In genomic region chr14:74877287-74877686, GRCm38 (mm10) we compare ENCODE assay signal across 15 mouse cellular contexts.
DNase-seq lines count a peak whose midpoint lies in the region; ATAC-seq and TF ChIP-seq lines count a peak whose summit lies in the region.
"Had no signal": no experiment of that assay in that cellular context is flagged by ENCODE, and none has a peak within 500 bp of the region (broad histone marks: within the 10 kb centered on the region; RNA-seq: fewer than 3 reads in every experiment).

No protein-coding gene starts in this region.

- no peaks in the 10 kb centered on the region for H3K27me3 ChIP-seq in hindbrain, embryonic 16.5 days (replicated peaks; ENCODE audit: control insufficient read depth, insufficient read depth, low read length)
- H3K27me3 ChIP-seq in hindbrain, postnatal 0 days (ENCODE audit: insufficient read depth, low read length): no peaks in the 10 kb centered on the region
- H3K27me3 ChIP-seq in lung, postnatal 0 days (replicated peaks; ENCODE audit: insufficient read depth, low read length): no peaks in the 10 kb centered on the region
- no peaks in the 10 kb centered on the region for H3K27me3 ChIP-seq in liver, embryonic 12.5 days (replicated peaks)
- H3K27me3 ChIP-seq: liver, embryonic 13.5 days had no signal

- H3K4me1 ChIP-seq in hindbrain, embryonic 16.5 days (ENCODE audit: control insufficient read depth, insufficient read depth, low read depth, low read length): peaks cover 4% of the 10 kb centered on the region
- H3K4me1 ChIP-seq in hindbrain, postnatal 0 days (ENCODE audit: insufficient read depth, low read length): peaks cover 8% of the 10 kb centered on the region; the same call in 1 of the 2 replicates
- H3K4me1 ChIP-seq in ES-E14 (ENCODE audit: control insufficient read depth in 2 of 2, insufficient read depth in 2 of 2, low read length in 2 of 2, poor library complexity in 1 of 2): peaks cover 3 to 6% of the 10 kb centered on the region in 2 experiments; a peak in 3 of 4 replicates
- peaks cover 3% of the 10 kb centered on the region; the same call in 1 of the 2 replicates for H3K4me1 ChIP-seq in lung, postnatal 0 days (ENCODE audit: insufficient read depth, low read depth, low read length)
- H3K4me1 ChIP-seq in liver, embryonic 12.5 days: peaks cover 15% of the 10 kb centered on the region
- H3K4me1 ChIP-seq: midbrain, embryonic 10.5 days had no signal

- 0 out of 2 replicates have a peak, but pooled peaks have one; percentile 17 for ATAC-seq in frontal cortex, adult (ENCODE audit: low TSS enrichment)
- 0 out of 2 replicates have a peak, but pooled peaks have one; percentile 34 for ATAC-seq in hindbrain, embryonic 16.5 days
- no peak for ATAC-seq in hindbrain, postnatal 0 days
- peak; percentile 79 for ATAC-seq in lung, postnatal 0 days
- no peak for ATAC-seq in liver, embryonic 12.5 days
- ATAC-seq: forebrain, postnatal 0 days had no signal

- no peak overlapping the region for H3K9ac ChIP-seq in hindbrain, embryonic 16.5 days (ENCODE audit: low read depth, low read length)
- no peak overlapping the region for H3K9ac ChIP-seq in hindbrain, postnatal 0 days (replicated peaks; ENCODE audit: low read length)
- H3K9ac ChIP-seq in ES-E14 (ENCODE audit: insufficient read depth, low read depth, low read length, poor library complexity, severe bottlenecking): peak overlapping the region; percentile 43; the same call in 1 of the 2 replicates
- H3K9ac ChIP-seq in lung, postnatal 0 days (replicated peaks; ENCODE audit: low read depth): no peak overlapping the region
- H3K9ac ChIP-seq in liver, embryonic 12.5 days: no peak overlapping the region
- H3K9ac ChIP-seq: forebrain, postnatal 0 days; liver, embryonic 13.5 days had no signal

- no peak overlapping the region for H3K4me2 ChIP-seq in hindbrain, embryonic 16.5 days (ENCODE audit: low read length)
- no peak overlapping the region for H3K4me2 ChIP-seq in hindbrain, postnatal 0 days (ENCODE audit: low read depth, low read length)
- H3K4me2 ChIP-seq in lung, postnatal 0 days (replicated peaks; ENCODE audit: low read depth, low read length): no peak overlapping the region
- no peak overlapping the region for H3K4me2 ChIP-seq in liver, embryonic 12.5 days
- H3K4me2 ChIP-seq: liver, embryonic 13.5 days had no signal

- H3K36me3 ChIP-seq in hindbrain, embryonic 16.5 days (ENCODE audit: control insufficient read depth, insufficient read depth, low read length): no peaks in the 10 kb centered on the region
- H3K36me3 ChIP-seq in hindbrain, postnatal 0 days (ENCODE audit: insufficient read depth, low read length): no peaks in the 10 kb centered on the region
- H3K36me3 ChIP-seq in ES-E14 (ENCODE audit: control insufficient read depth, insufficient read depth, low read length, poor library complexity, severe bottlenecking): no peaks in the 10 kb centered on the region
- H3K36me3 ChIP-seq in lung, postnatal 0 days (ENCODE audit: insufficient read depth, low read length): no peaks in the 10 kb centered on the region
- H3K36me3 ChIP-seq in liver, embryonic 12.5 days: no peaks in the 10 kb centered on the region
- H3K36me3 ChIP-seq: liver, embryonic 13.5 days; midbrain, embryonic 10.5 days had no signal

- H3K4me3 ChIP-seq in hindbrain, embryonic 16.5 days (ENCODE audit: low read length): no peak overlapping the region
- no peak overlapping the region for H3K4me3 ChIP-seq in hindbrain, postnatal 0 days (ENCODE audit: low read length)
- no peak overlapping the region for H3K4me3 ChIP-seq in ES-E14 (ENCODE audit: insufficient read depth in 1 of 2, low read depth in 1 of 2, low read length in 2 of 2, poor library complexity in 1 of 2, severe bottlenecking in 1 of 2)
- H3K4me3 ChIP-seq in lung, postnatal 0 days (ENCODE audit: low read depth, low read length): no peak overlapping the region
- H3K4me3 ChIP-seq in liver, embryonic 12.5 days: no peak overlapping the region
- H3K4me3 ChIP-seq: left cerebral cortex, adult 2 months; liver, embryonic 13.5 days; midbrain, embryonic 10.5 days had no signal

- 41% methylated on average over 5 of the region's 5 CpGs for WGBS in hindbrain, embryonic 16.5 days
- WGBS in hindbrain, postnatal 0 days: 33% methylated on average over 5 of the region's 5 CpGs
- 39% methylated on average over 5 of the region's 5 CpGs for WGBS in lung, postnatal 0 days
- WGBS in liver, embryonic 12.5 days (ENCODE audit: insufficient replicate concordance): 76% methylated on average over 5 of the region's 5 CpGs

- no peak for DNase-seq in frontal cortex, postnatal 10 days (ENCODE audit: low spot score in 2 of 2)
- DNase-seq in hindbrain, postnatal 0 days (ENCODE audit: low spot score): no peak
- no peak for DNase-seq in ES-E14 (ENCODE audit: low read depth, low spot score)
- DNase-seq in lung, postnatal 0 days (ENCODE audit: low spot score): peak; percentile 51
- DNase-seq in adrenal gland, adult 8-10 months: no peak
- DNase-seq: cerebellum, postnatal 14 days; forebrain, postnatal 0 days; liver, embryonic 13.5 days; right cerebral cortex, adult 18-20 months; thymus, adult 2 months had no signal

- no peak overlapping the region for H3K27ac ChIP-seq in hindbrain, embryonic 16.5 days (ENCODE audit: low read depth, low read length)
- no peak overlapping the region for H3K27ac ChIP-seq in hindbrain, postnatal 0 days
- H3K27ac ChIP-seq in ES-E14 (ENCODE audit: insufficient read depth, low read depth, low read length, poor library complexity, severe bottlenecking): no peak overlapping the region
- peak overlapping the region; percentile 29; the same call in 1 of the 2 replicates for H3K27ac ChIP-seq in lung, postnatal 0 days (ENCODE audit: low read length)
- no peak overlapping the region for H3K27ac ChIP-seq in liver, embryonic 12.5 days
- H3K27ac ChIP-seq: left cerebral cortex, adult 2 months; liver, embryonic 13.5 days; midbrain, embryonic 10.5 days had no signal

- in situ Hi-C loops in ES-E14 (cut with MboI; ENCODE audit: low sequenced_read_pairs in 2 of 2, unreplicated experiment in 2 of 2): no loop called here

- no peak for TF ChIP-seq CTCF in hindbrain, postnatal 0 days (IDR thresholded peaks at IDR 0.05; ENCODE audit: low read depth)
- no peak for TF ChIP-seq CTCF in lung, postnatal 0 days (IDR thresholded peaks at IDR 0.05)

- peak; percentile 68; the same call in 1 of the 2 replicates for TF ChIP-seq EP300 in lung, postnatal 0 days (IDR thresholded peaks at IDR 0.05)

- no peaks in the 10 kb centered on the region for H3K9me3 ChIP-seq in hindbrain, embryonic 16.5 days (ENCODE audit: control insufficient read depth, low read length)
- no peaks in the 10 kb centered on the region for H3K9me3 ChIP-seq in hindbrain, postnatal 0 days (ENCODE audit: low read length)
- no peaks in the 10 kb centered on the region for H3K9me3 ChIP-seq in ES-E14 (ENCODE audit: control insufficient read depth, insufficient read depth, low read depth, low read length)
- H3K9me3 ChIP-seq in lung, postnatal 0 days (ENCODE audit: low read length): no peaks in the 10 kb centered on the region
- H3K9me3 ChIP-seq in liver, embryonic 12.5 days (replicated peaks): no peaks in the 10 kb centered on the region
- H3K9me3 ChIP-seq: liver, embryonic 13.5 days; midbrain, embryonic 10.5 days had no signal

TF ChIP-seq in ES-E14, 5 proteins besides CTCF, POLR2A, EP300 and RAD21:
- TF ChIP-seq ZC3H11A (IDR thresholded peaks at IDR 0.05; ENCODE audit: borderline replicate concordance, low read depth, low read length) (no peak), MAFK (IDR thresholded peaks at IDR 0.05; ENCODE audit: insufficient read depth, low read depth, low read length) (no peak), CHD2 (IDR thresholded peaks at IDR 0.05; ENCODE audit: low read depth, low read length) (no peak), ZNF384 (IDR thresholded peaks at IDR 0.05; ENCODE audit: low read depth, low read length) (no peak), HCFC1 (IDR thresholded peaks at IDR 0.05; ENCODE audit: borderline replicate concordance, insufficient read depth, low read length) (no peak)
TF ChIP-seq in ES-E14: peak in this region for 0.

Comparison
In these comparisons a context has a peak if more than half of its experiments do, and no peak if none do; other contexts are left out.
1. ATAC-seq: peak in frontal cortex, adult (single experiment), hindbrain, embryonic 16.5 days (single experiment) and lung, postnatal 0 days (single experiment); none in hindbrain, postnatal 0 days (single experiment) and liver, embryonic 12.5 days (single experiment).